Mouse (Mus musculus) adrenal gland, adult 8-10 months (tissue): ENCODE data around the gene Mphosph8. TPM values are rescaled to one million over a fixed set of nuclear protein-coding genes. Genes with fewer than 3 reads are reported as not detected.

ENCODE experiments used
- DNase-seq: peaks from one replicate; pipeline ENCODE4 v3.0.0; 2022
- total RNA-seq, 4 experiments: library from RNA; stranded (reverse); gene quantifications; 2 replicates each; pipeline ENCODE4 v1.2.4; 2022

Mphosph8 gene
- total RNA-seq: 10 to 100 TPM; 24.7 to 44.6 (median 35.9) TPM

DNA sequence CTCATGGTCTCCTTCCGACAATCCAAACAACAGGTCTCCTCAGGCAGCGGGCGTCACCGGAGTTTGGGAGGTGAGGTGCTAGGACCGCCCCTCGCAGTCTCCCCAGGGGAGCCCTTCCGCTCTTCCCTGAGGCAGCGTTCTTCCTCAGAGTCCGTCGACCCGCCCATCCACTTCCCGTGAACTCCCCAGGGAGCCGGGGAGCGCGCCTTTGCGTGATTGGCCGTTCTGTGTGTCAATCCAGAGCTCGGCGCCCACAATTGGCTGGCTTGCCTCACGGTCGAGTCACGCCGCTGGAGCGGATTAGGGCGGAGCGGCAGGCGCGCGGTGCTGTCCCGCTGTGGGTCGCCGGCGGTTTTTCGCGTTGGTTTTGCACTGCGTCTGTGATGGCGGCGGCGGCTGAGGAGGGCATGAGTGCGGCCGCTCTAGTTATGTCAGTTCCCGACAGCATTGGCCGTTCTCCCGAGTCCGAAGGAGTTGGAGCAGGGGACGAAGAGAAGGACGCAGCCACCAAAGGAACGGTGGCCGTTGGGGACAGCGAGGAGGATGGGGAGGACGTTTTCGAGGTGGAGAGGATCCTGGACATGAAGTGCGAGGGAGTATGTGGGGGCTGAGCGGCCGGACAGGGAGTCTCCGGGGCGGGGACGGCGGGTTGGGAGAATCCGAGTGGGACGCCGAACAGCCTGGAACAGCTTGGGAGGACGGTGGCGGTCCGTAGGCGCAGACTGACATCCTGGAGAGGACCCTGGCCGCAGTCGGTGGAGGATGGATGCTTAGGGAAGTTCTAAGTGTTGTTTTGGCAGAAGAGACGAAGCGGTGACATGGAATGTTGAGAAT is at the start of gene Mphosph8:
Gene Mphosph8, plus strand, starts transcription at position 280 of the 834 bp plus-strand sequence.
- peak; percentile 100 for DNase-seq

- DNase-seq: peak; percentile 9
Measured at GRCm38 (mm10) chr14:56620425-56620824, 47.6 kb upstream of the Mphosph8 start.

DNA sequence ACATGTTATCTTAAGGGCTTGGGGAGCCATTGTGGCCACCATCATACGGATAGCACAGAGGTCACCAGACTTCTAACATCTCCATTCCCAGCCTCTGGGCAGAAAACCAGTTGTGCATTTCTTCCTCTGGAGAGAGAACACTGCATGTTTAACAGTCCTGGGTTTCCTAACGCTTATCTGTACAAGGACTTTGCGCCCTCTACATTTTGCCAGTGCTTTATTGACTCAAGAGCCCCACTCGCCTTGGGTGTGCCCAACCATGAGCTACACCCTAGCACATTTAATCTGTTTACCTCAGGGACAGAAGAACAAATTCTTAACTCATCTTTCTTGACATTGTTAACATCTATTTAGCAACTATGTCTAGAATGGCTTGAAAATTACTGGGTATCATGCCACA is 41.8 kb upstream of the Mphosph8 start:
- DNase-seq: no peak

- no peak for DNase-seq
Measured at GRCm38 (mm10) chr14:56628336-56628735, 39.7 kb upstream of the Mphosph8 start.

- no peak for DNase-seq
Measured at GRCm38 (mm10) chr14:56631109-56631508, 36.9 kb upstream of the Mphosph8 start.

DNA sequence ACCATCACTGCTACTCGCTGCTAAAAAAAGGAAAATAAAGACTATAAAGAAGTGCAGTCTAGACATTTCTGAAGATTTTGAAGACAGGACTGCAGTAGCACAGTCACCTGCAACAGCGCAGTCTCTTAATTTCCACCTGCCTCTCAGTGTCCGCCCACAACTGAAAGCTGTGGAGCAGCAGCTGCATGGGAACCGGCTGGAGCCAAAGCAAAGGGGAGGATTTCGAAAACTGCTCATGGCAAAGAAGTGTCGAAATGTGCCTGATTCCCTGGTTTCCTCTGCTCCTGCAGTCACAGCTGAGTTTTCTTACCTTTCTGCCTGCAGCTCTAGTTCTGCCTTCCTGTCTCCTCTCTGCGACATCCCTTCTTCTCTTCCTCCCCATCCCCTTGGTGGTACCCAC is 20.8 kb upstream of the Mphosph8 start:
- DNase-seq: no peak

GRCm38 (mm10) chr14:56649448-56649847 is 18.6 kb upstream of the Mphosph8 start:
- no peak for DNase-seq

- DNase-seq: no peak
Measured at GRCm38 (mm10) chr14:56665651-56666050, 2.4 kb upstream of the Mphosph8 start.

- DNase-seq: no peak
Measured at GRCm38 (mm10) chr14:56666909-56667308, 1.1 kb upstream of the Mphosph8 start.

DNA sequence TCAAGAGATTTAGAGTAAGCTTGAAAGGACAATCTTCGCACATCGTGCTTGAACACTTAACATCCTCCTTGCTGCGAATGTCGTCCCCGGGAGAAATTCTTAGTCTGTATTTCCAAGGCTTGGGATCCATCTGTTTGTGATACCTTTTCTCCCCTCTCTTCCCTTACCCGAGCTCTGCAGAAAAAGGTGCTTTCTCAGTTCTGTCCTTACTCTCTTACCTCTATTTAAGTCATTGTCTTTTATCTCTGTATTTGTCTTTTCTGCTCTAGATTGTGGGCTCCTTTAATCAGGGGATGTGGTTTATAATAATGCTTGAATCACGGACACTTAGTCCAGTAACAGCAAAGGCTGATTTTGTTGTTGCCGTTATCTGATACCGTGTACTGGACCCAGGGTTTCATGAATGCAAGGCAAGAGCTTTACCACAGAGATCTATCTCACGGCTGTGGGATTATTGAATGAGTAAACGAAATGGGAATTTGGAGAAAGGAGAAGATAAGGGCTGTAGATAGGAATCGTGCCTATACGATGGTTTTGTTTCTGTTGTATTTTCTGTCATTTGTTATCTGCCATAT is 1.1 kb downstream of the Mphosph8 start:
- DNase-seq: no peak

GRCm38 (mm10) chr14:56685426-56685825 is 17.4 kb downstream of the Mphosph8 start:
- no peak for DNase-seq

GRCm38 (mm10) chr14:56689116-56689515 is 21.1 kb downstream of the Mphosph8 start:
- DNase-seq: no peak

DNA sequence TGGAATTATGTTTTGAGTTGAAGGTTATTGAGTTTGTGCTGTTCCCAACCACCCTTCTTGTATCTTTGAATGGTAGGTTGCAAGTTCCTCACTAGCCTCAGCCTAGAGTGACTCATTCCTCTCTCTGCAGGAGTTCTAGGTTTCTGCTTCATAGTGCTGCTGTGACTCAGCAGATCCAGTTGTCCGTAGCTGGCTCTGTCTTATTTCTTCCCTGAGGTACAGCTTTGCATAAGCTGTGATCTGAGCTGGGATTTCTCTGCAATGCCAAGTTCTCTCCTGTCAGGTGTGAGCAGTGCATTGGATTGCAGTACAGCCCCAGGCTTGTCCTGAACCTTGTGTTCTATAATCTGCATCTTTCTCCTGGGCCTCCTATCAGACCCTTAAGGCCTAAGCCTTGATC is 21.7 kb downstream of the Mphosph8 start:
- no peak for DNase-seq

GRCm38 (mm10) chr14:56695495-56695894 is 27.4 kb downstream of the Mphosph8 start:
- DNase-seq: no peak

- no peak for DNase-seq
Measured at GRCm38 (mm10) chr14:56697836-56698235, 29.8 kb downstream of the Mphosph8 start.

DNA sequence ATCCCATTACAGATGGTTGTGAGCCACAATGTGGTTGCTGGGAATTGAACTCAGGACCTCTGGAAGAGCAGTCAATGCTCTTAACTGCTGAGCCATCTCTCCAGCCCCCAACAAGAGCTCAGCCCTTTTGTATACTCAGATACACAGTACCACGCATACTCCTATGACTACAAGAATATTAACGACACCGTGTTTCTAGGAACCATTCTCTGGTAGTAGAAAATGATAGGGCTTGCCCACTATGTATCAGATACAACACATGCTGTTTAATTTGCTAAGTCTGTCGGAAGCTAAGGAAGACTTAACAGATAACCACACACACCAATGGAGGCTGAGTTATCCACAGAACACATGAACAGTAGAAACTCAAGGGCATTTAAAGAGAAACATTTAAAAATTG is 34.6 kb downstream of the Mphosph8 start:
- DNase-seq: no peak

DNA sequence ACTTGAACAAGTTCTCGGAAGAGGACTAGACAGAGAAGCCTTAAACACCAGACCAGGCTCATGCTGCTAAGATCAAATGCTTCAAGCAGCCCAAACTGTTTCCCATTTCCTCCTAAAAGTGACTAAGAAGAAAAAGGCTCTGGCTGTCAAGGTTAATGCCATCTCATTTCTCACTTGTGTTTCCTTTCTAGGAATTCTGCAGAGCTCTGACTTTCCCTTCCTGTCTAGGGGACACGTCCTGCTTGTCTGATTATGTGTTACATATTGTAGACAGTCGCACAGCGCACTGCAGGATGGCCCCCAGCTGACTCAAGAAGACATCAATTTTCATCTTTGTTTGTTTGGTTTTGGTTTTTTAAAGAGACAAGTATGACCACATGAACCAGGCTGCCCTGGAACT is 37.6 kb downstream of the Mphosph8 start:
- DNase-seq: no peak

DNA sequence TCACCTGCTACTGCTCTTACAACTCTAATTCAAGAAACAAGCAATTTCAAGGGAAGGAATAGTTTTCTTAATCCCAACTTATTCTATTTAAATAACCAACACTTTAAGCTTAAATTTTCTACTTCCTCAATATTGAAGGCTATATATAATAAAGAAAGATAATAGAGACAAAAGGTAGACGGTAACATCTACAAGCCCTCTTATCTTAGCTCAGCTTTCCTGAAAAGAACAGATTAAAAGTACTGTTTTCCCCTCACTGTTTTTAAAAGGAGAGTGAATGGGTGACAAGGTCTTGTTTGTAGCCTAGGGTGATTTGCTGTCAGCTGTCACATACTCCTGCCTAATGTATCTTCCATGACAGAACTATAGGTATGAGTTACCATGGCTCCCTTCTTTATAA is 58.4 kb downstream of the Mphosph8 start:
- no peak for DNase-seq

- DNase-seq: no peak
Measured at GRCm38 (mm10) chr14:56740175-56740574, 72.1 kb downstream of the Mphosph8 start.

Other genes with a start within 250 kb of the Mphosph8 start
- 10 to 100 TPM in 3 of 4 experiments, 1 to 10 TPM in 1; 8.0 to 14.9 (median 11.5) TPM for gene Cenpj, start 92.8 kb upstream of the Mphosph8 start, total RNA-seq
- 10 to 100 TPM; 44.6 to 51.9 (median 48.5) TPM for gene Parp4, start 92.6 kb upstream of the Mphosph8 start, total RNA-seq
- 10 to 100 TPM; 21.5 to 40.4 (median 28.4) TPM for gene Pspc1, start 110.1 kb downstream of the Mphosph8 start, total RNA-seq
- 10 to 100 TPM; 30.8 to 48.2 (median 40.5) TPM for gene Zmym5, start 143.5 kb downstream of the Mphosph8 start, total RNA-seq
- gene Zmym2, start 218.4 kb downstream of the Mphosph8 start, total RNA-seq: 10 to 100 TPM; 50.4 to 84.7 (median 63.2) TPM